Mouse (Mus musculus) myocyte (in vitro differentiated cells): ENCODE data around the gene H2-Q2. TPM values are rescaled to one million over a fixed set of nuclear protein-coding genes. Genes with fewer than 3 reads are reported as not detected.
A peak's percentile ranks its signal among the peaks of the same experiment; 100 is the strongest.
"Not testable (repeated sequence)": the region's sequence is repeated elsewhere in the genome, so short reads cannot be mapped to it uniquely, and the experiment has no call there.

Source experiments
- H3K27me3 ChIP-seq: one replicate; pipeline ENCODE4 v1.6.1; 2011; ENCODE audit not compliant: control insufficient read depth, insufficient read depth, insufficient read length
- H3K36me3 ChIP-seq: one replicate; pipeline ENCODE4 v1.6.1; 2011; ENCODE audit not compliant: control insufficient read depth, insufficient read depth
- H3K4me2 ChIP-seq: one replicate; pipeline ENCODE4 v1.6.1; 2011; ENCODE audit warnings: low read depth, control low read depth
- H3K4me3 ChIP-seq: one replicate; pipeline ENCODE4 v1.5.1; 2011; ENCODE audit warnings: mild to moderate bottlenecking, control low read depth, moderate library complexity
- H3K79me2 ChIP-seq: one replicate; pipeline ENCODE4 v1.6.1; 2011; ENCODE audit not compliant: control insufficient read depth, insufficient read depth
- H3ac ChIP-seq: one replicate; pipeline ENCODE4 v1.6.1; 2011; ENCODE audit not compliant: control insufficient read depth, insufficient read length
- CEBPB ChIP-seq: IDR thresholded peaks from 2 replicates; pipeline ENCODE4 v1.6.1; 2011; ENCODE audit warnings: mild to moderate bottlenecking, moderate library complexity; ENCODE audit not compliant: poor library complexity, insufficient read depth, severe bottlenecking
- E2F4 ChIP-seq: IDR thresholded peaks from one replicate; pipeline ENCODE4 v1.6.1; 2011; ENCODE audit warnings: mild to moderate bottlenecking, control low read depth, moderate library complexity; ENCODE audit not compliant: insufficient read depth
- MAX ChIP-seq: IDR thresholded peaks from one replicate; pipeline ENCODE4 v1.6.1; 2011; ENCODE audit warnings: low read depth, mild to moderate bottlenecking, control low read depth
- MYOD1 ChIP-seq, 3 experiments: IDR thresholded peaks; one replicate each; pipeline ENCODE4 v1.6.1; 2011; ENCODE audit warnings: control low read depth in 2 of 3, low read depth in 2 of 3, mild to moderate bottlenecking in 2 of 3, moderate library complexity in 1 of 3; ENCODE audit not compliant: insufficient read length in 2 of 3, control insufficient read depth in 1 of 3
- MYOG ChIP-seq, 3 experiments: IDR thresholded peaks; one replicate each; pipeline ENCODE4 v1.6.1; 2011; ENCODE audit warnings: control low read depth in 2 of 3, low read depth in 2 of 3, mild to moderate bottlenecking in 2 of 3; ENCODE audit not compliant: insufficient read length in 2 of 3, control insufficient read depth in 1 of 3, insufficient read depth in 1 of 3
- POLR2A ChIP-seq: IDR thresholded peaks from one replicate; pipeline ENCODE4 v1.6.1; 2011; ENCODE audit warnings: low read depth, mild to moderate bottlenecking, control low read depth, moderate library complexity; ENCODE audit not compliant: insufficient read length
- POLR2AphosphoS2 ChIP-seq: IDR thresholded peaks from one replicate; pipeline ENCODE4 v1.6.1; 2011; ENCODE audit warnings: low read depth, control low read depth; ENCODE audit not compliant: insufficient read length
- REST ChIP-seq: IDR thresholded peaks from one replicate; pipeline ENCODE4 v1.6.1; 2011; ENCODE audit warnings: mild to moderate bottlenecking, control low read depth, moderate library complexity; ENCODE audit not compliant: insufficient read depth, insufficient read length
- SRF ChIP-seq: IDR thresholded peaks from one replicate; pipeline ENCODE4 v1.6.1; 2011; ENCODE audit warnings: low read depth; ENCODE audit not compliant: control insufficient read depth, insufficient read length
- TCF12 ChIP-seq: IDR thresholded peaks from one replicate; pipeline ENCODE4 v1.6.1; 2011; ENCODE audit warnings: mild to moderate bottlenecking, control low read depth; ENCODE audit not compliant: poor library complexity, insufficient read depth, severe bottlenecking
- TCF3 ChIP-seq: IDR thresholded peaks from one replicate; pipeline ENCODE4 v1.6.1; 2011; ENCODE audit warnings: low read depth, control low read depth; ENCODE audit not compliant: insufficient read length
- USF1 ChIP-seq: IDR thresholded peaks from one replicate; pipeline ENCODE4 v1.6.1; 2011; ENCODE audit warnings: low read depth, mild to moderate bottlenecking, control low read depth, moderate library complexity
- polyA plus RNA-seq: library from polyadenylated mRNA; unstranded; fragments of >200 nt; fragmentation: generic; extraction: Trizol; gene quantifications from one replicate; pipeline ENCODE4 v1.2.1, GENCODE M21; 2012; ENCODE audit warnings: missing spikeins

Gene H2-Q2
- polyA plus RNA-seq, 1 experiment = 0.17 TPM

- Histone ChIP-seq H3K79me2 (no peaks in the 10 kb centered on the region), H3K4me3 (no peak overlapping the region), H3K27me3 (no peaks in the 10 kb centered on the region), H3K36me3 (no peaks in the 10 kb centered on the region), H3K4me2 (no peak overlapping the region), H3ac (no peak overlapping the region)
- TF ChIP-seq E2F4 (no peak), TCF12 (no peak), MAX (no peak), USF1 (no peak), MYOD1 (IDR thresholded peaks at IDR 0.05; ENCODE audit: control insufficient read depth in 1 of 3, insufficient read length in 2 of 3, low read depth in 2 of 3) (no peak), TCF3 (no peak), SRF (no peak), POLR2AphosphoS2 (no peak), REST (no peak), MYOG (IDR thresholded peaks at IDR 0.05; ENCODE audit: control insufficient read depth in 1 of 3, insufficient read depth in 1 of 3, insufficient read length in 2 of 3, low read depth in 2 of 3) (no peak), CEBPB (no peak), POLR2A (no peak)
Observed at GRCm38 (mm10) chr17:35359470-35359862, 17.4 kb downstream of the H2-Q2 start.

- peak within 1 kb of the TSS; percentile 39 for H3K4me3 ChIP-seq
- no peak for TF ChIP-seq SRF
- peak; percentile 70 for TF ChIP-seq POLR2A
- peak; percentile 48 for TF ChIP-seq POLR2AphosphoS2
- no peaks in the 10 kb centered on the region for H3K27me3 ChIP-seq
- no peaks in the 10 kb centered on the region for H3K36me3 ChIP-seq
- no peaks in the 10 kb centered on the region for H3K79me2 ChIP-seq
- H3K4me2 ChIP-seq = peak within 1 kb of the TSS; percentile 71
- no peak within 1 kb of the TSS for H3ac ChIP-seq
Observed at GRCm38 (mm10) chr17:35379369-35379728, 37.3 kb downstream of the H2-Q2 start, which contains the start of gene H2-Q4. Gene H2-Q4 (plus strand): TSS chr17:35379617.

- TF ChIP-seq SRF (no peak), MYOD1 (IDR thresholded peaks at IDR 0.05; ENCODE audit: control insufficient read depth in 1 of 3, insufficient read length in 2 of 3, low read depth in 2 of 3) (no peak), POLR2A (no peak), MYOG (IDR thresholded peaks at IDR 0.05; ENCODE audit: control insufficient read depth in 1 of 3, insufficient read depth in 1 of 3, insufficient read length in 2 of 3, low read depth in 2 of 3) (no peak), E2F4 (no peak)
- peak overlapping the region; percentile 71 for H3K4me2 ChIP-seq
- peak overlapping the region; percentile 39 for H3K4me3 ChIP-seq
- no peaks in the 10 kb centered on the region for H3K79me2 ChIP-seq
- H3ac ChIP-seq = no peak overlapping the region
- no peaks in the 10 kb centered on the region for H3K27me3 ChIP-seq
- no peaks in the 10 kb centered on the region for H3K36me3 ChIP-seq
Observed at GRCm38 (mm10) chr17:35379729-35380451, 37.8 kb downstream of the H2-Q2 start.

- H3K4me3 ChIP-seq, H3K27me3 ChIP-seq, H3K79me2 ChIP-seq, H3K4me2 ChIP-seq, H3ac ChIP-seq, H3K36me3 ChIP-seq: not testable (repeated sequence)
Observed at GRCm38 (mm10) chr17:35389796-35390195, 47.8 kb downstream of the H2-Q2 start.

GRCm38 (mm10) chr17:35392671-35393070, 50.6 kb downstream of the H2-Q2 start:
- not testable (repeated sequence) for H3ac ChIP-seq, H3K4me3 ChIP-seq, H3K4me2 ChIP-seq, H3K36me3 ChIP-seq, H3K79me2 ChIP-seq, H3K27me3 ChIP-seq

GRCm38 (mm10) chr17:35393864-35394800, 52.1 kb downstream of the H2-Q2 start:
- H3K36me3 ChIP-seq, H3K4me2 ChIP-seq, H3K4me3 ChIP-seq, H3K27me3 ChIP-seq, H3ac ChIP-seq, H3K79me2 ChIP-seq: not testable (repeated sequence)

Other genes with a start within 250 kb of the H2-Q2 start
- gene Ly6g5c, start 234.0 kb upstream of the H2-Q2 start, polyA plus RNA-seq = not detected
- gene Ly6g5b, start 226.8 kb upstream of the H2-Q2 start, polyA plus RNA-seq = 0.11 TPM
- 17.4 TPM for gene Gpank1, start 220.8 kb upstream of the H2-Q2 start, polyA plus RNA-seq
- 320 TPM for gene Csnk2b, start 220.2 kb upstream of the H2-Q2 start, polyA plus RNA-seq
- 12.8 TPM for gene D17H6S53E, start 215.9 kb upstream of the H2-Q2 start, polyA plus RNA-seq
- gene Apom, start 210.2 kb upstream of the H2-Q2 start, polyA plus RNA-seq = 0.18 TPM
- gene Bag6, start 207.1 kb upstream of the H2-Q2 start, polyA plus RNA-seq = 271 TPM
- 153 TPM for gene Prrc2a, start 177.3 kb upstream of the H2-Q2 start, polyA plus RNA-seq
- gene Aif1, start 166.2 kb upstream of the H2-Q2 start, polyA plus RNA-seq = not detected
- gene Lst1, start 153.8 kb upstream of the H2-Q2 start, polyA plus RNA-seq = 4.3 TPM
- 0.05 TPM for gene Ltb, start 147.8 kb upstream of the H2-Q2 start, polyA plus RNA-seq
- gene Tnf, start 140.2 kb upstream of the H2-Q2 start, polyA plus RNA-seq = 0.05 TPM
- gene Lta, start 136.9 kb upstream of the H2-Q2 start, polyA plus RNA-seq = 0.26 TPM
- gene Gm16181, start 121.4 kb upstream of the H2-Q2 start, polyA plus RNA-seq = 0.18 TPM
- 2.0 TPM for gene Atp6v1g2, start 108.6 kb upstream of the H2-Q2 start, polyA plus RNA-seq
- 27.1 TPM for gene Nfkbil1, start 106.5 kb upstream of the H2-Q2 start, polyA plus RNA-seq
- 268 TPM for gene Ddx39b, start 100.5 kb upstream of the H2-Q2 start, polyA plus RNA-seq
- 38.3 TPM for gene H2-D1, start 79.5 kb upstream of the H2-Q2 start, polyA plus RNA-seq
- 6.6 TPM for gene H2-Q1, start 21.8 kb upstream of the H2-Q2 start, polyA plus RNA-seq
- 8.3 TPM for gene H2-Q4, start 37.4 kb downstream of the H2-Q2 start, polyA plus RNA-seq
- gene H2-Q6, start 82.6 kb downstream of the H2-Q2 start, polyA plus RNA-seq = not detected
- 0.06 TPM for gene H2-Q7, start 96.9 kb downstream of the H2-Q2 start, polyA plus RNA-seq
- gene H2-Q10, start 127.8 kb downstream of the H2-Q2 start, polyA plus RNA-seq = 0.02 TPM
- not detected for gene Pou5f1, start 163.8 kb downstream of the H2-Q2 start, polyA plus RNA-seq
- 11.1 TPM for gene Tcf19, start 174.6 kb downstream of the H2-Q2 start, polyA plus RNA-seq
- 8.8 TPM for gene Cchcr1, start 174.9 kb downstream of the H2-Q2 start, polyA plus RNA-seq
- gene Psors1c2, start 191.0 kb downstream of the H2-Q2 start, polyA plus RNA-seq = 0.07 TPM
- gene Cdsn, start 209.9 kb downstream of the H2-Q2 start, polyA plus RNA-seq = 55.4 TPM
- not detected for gene 2300002M23Rik, start 225.2 kb downstream of the H2-Q2 start, polyA plus RNA-seq